Mouse (Mus musculus) heart, postnatal 0 days (tissue): ENCODE results near the gene Disp1.

Source experiments
- CTCF ChIP-seq: IDR thresholded peaks from 2 replicates; pipeline ENCODE4 v1.5.1; 2016; ENCODE audit warnings: antibody characterized with exemption, control low read depth, low read depth
- EP300 ChIP-seq: IDR thresholded peaks from 2 replicates; pipeline ENCODE4 v1.6.1; 2016; ENCODE audit warnings: antibody characterized with exemption, low read depth

DNA sequence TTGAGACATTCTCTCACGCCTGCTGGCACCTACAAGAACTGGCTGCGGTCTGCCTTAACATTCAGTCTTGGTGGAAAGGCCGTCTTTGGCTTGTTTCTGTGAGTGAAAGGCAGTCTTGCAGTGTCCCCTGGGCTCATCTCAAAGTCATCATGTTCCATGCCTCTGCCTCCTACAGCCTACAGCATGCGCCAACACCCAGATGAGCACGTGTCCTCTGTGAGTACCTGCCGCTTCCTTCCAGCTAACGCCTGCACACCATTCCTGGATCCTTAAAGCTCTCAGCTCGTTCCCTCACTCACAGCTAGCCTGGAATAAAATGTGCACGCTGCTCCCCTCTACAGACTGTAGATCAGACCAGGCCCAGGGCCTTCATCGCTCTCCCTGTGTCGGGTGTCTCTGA is 60.3 kb downstream of the Disp1 start:
- TF ChIP-seq CTCF (no peak), EP300 (no peak)
